Mouse (Mus musculus) ES-CJ7 (cell line): ENCODE data around the gene 6030468B19Rik.
"Not testable (repeated sequence)": the region's sequence is repeated elsewhere in the genome, so short reads cannot be mapped to it uniquely, and the experiment has no call there.

Source experiments
- DNase-seq: peaks from one replicate; pipeline ENCODE4 v3.0.0; 2011; ENCODE audit warnings: low read depth, low spot score

6030468B19Rik gene

GRCm38 (mm10) chr11:117801650-117802049, 4.2 kb downstream of the 6030468B19Rik start:
- DNase-seq, result no peak

GRCm38 (mm10) chr11:117803166-117803688, 5.8 kb downstream of the 6030468B19Rik start:
- no peak for DNase-seq

GRCm38 (mm10) chr11:117806781-117807180, 9.3 kb downstream of the 6030468B19Rik start:
- DNase-seq, result no peak

GRCm38 (mm10) chr11:117809407-117810311, 12.2 kb downstream of the 6030468B19Rik start, which contains the start of the genes Gm20708 and Syngr2:
Gm20708 (plus strand) TSS chr11:117809668.
Syngr2 (plus strand) TSS chr11:117809668.
- peak; percentile 49 for DNase-seq

GRCm38 (mm10) chr11:117810401-117811046, 13.1 kb downstream of the 6030468B19Rik start:
- peak; percentile 91 for DNase-seq

GRCm38 (mm10) chr11:117813867-117814266, 16.4 kb downstream of the 6030468B19Rik start:
- DNase-seq, result no peak

GRCm38 (mm10) chr11:117814704-117815366, 17.4 kb downstream of the 6030468B19Rik start:
- no peak for DNase-seq

- DNase-seq, result not testable (repeated sequence)
Measured at GRCm38 (mm10) chr11:117815850-117816249, 18.4 kb downstream of the 6030468B19Rik start.

GRCm38 (mm10) chr11:117816389-117816996, 19.0 kb downstream of the 6030468B19Rik start:
- DNase-seq, result no peak

GRCm38 (mm10) chr11:117819095-117819494, 21.6 kb downstream of the 6030468B19Rik start:
- DNase-seq, result no peak

GRCm38 (mm10) chr11:117820173-117820572, 22.7 kb downstream of the 6030468B19Rik start:
- no peak for DNase-seq

- no peak for DNase-seq
Measured at GRCm38 (mm10) chr11:117821868-117822267, 24.4 kb downstream of the 6030468B19Rik start.

GRCm38 (mm10) chr11:117822728-117823241, 25.3 kb downstream of the 6030468B19Rik start:
- peak; percentile 63 for DNase-seq

- DNase-seq, result peak; percentile 54
Measured at GRCm38 (mm10) chr11:117823411-117823810, 26.0 kb downstream of the 6030468B19Rik start.

- DNase-seq, result peak; percentile 75
Measured at GRCm38 (mm10) chr11:117824060-117824969, 26.9 kb downstream of the 6030468B19Rik start.

- peak; percentile 94 for DNase-seq
Measured at GRCm38 (mm10) chr11:117825333-117826101, 28.1 kb downstream of the 6030468B19Rik start, which contains the start of the genes Afmid and Tk1. Afmid (plus strand) TSS chr11:117825924. Tk1 (minus strand) TSS chr11:117826092.

- peak; percentile 74 for DNase-seq
Measured at GRCm38 (mm10) chr11:117826164-117826563, 28.7 kb downstream of the 6030468B19Rik start.

GRCm38 (mm10) chr11:117826916-117827315, 29.5 kb downstream of the 6030468B19Rik start:
- DNase-seq, result no peak

GRCm38 (mm10) chr11:117827386-117827785, 29.9 kb downstream of the 6030468B19Rik start:
- no peak for DNase-seq
